18 mouse cellular contexts compared by ENCODE assay signal in the genomic region with DNA sequence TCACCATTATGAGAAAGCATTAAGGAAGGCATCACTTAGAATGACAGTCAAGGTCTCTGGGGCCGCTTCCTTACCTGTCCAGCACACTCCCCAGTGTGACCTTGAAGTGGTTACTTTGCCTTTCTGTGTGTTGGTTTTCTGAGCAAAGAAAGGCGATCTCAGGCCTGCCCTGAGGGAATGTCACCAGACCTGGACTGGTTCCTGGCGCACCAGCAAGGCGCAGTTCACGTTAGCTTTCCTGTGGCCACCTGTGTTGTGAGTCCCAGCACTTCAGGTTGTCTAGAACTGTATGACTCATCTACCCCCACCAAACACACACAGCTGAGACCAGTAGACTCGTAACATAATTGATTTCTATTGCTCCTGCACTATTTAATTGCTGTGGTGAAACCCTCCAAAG.
"Had no signal": no experiment of that assay in that cellular context is flagged by ENCODE, and none has a peak within 500 bp of the region (broad histone marks: within the 10 kb centered on the region; RNA-seq: fewer than 3 reads in every experiment).

No protein-coding gene starts in this region.

- DNase-seq: liver, postnatal 0 days; lung, adult 2 months; lung, postnatal 4 days; retina, postnatal 1 day; right cerebral cortex, adult 18-20 months; right cerebral cortex, postnatal 25 days; right cerebral cortex, postnatal 4 days; spleen, adult 18-20 months; thymus, adult 18-20 months; thymus, postnatal 14 days; thymus, postnatal 36 days had no signal

- H3K27ac ChIP-seq: lung, embryonic 15.5 days; midbrain, embryonic 10.5 days; midbrain, embryonic 12.5 days; midbrain, embryonic 15.5 days; neural tube, embryonic 13.5 days; neural tube, embryonic 15.5 days had no signal

- H3K4me1 ChIP-seq: midbrain, embryonic 12.5 days; midbrain, embryonic 15.5 days had no signal

- H3K4me3 ChIP-seq: lung, embryonic 15.5 days; midbrain, embryonic 10.5 days; midbrain, embryonic 12.5 days; midbrain, embryonic 15.5 days; myocyte; neural tube, embryonic 13.5 days; neural tube, embryonic 15.5 days had no signal

- H3K9me3 ChIP-seq: lung, embryonic 15.5 days; midbrain, embryonic 10.5 days; midbrain, embryonic 12.5 days; midbrain, embryonic 15.5 days; neural tube, embryonic 13.5 days; neural tube, embryonic 15.5 days had no signal

- ATAC-seq: liver, postnatal 0 days; midbrain, embryonic 15.5 days had no signal

- H3K36me3 ChIP-seq: lung, embryonic 15.5 days; midbrain, embryonic 10.5 days; midbrain, embryonic 12.5 days; midbrain, embryonic 15.5 days; neural tube, embryonic 15.5 days had no signal

- H3K27me3 ChIP-seq: lung, embryonic 15.5 days; midbrain, embryonic 15.5 days; neural tube, embryonic 13.5 days; neural tube, embryonic 15.5 days had no signal

- H3K9ac ChIP-seq: liver, postnatal 0 days; lung, embryonic 15.5 days; midbrain, embryonic 12.5 days; midbrain, embryonic 15.5 days; neural tube, embryonic 13.5 days; neural tube, embryonic 15.5 days had no signal

- H3K4me2 ChIP-seq: lung, embryonic 15.5 days; midbrain, embryonic 12.5 days; midbrain, embryonic 15.5 days; neural tube, embryonic 13.5 days; neural tube, embryonic 15.5 days had no signal
